Mouse (Mus musculus): ENCODE measurements at regions not wholly inside any gene's neighbourhood (a gene's known extent, or its start where the extent isn't known, plus 50 kb on each side); places are given as distances from the start of the nearest gene placed in this dataset.
A peak's percentile ranks its signal among the peaks of the same experiment; 100 is the strongest.

GRCm38 (mm10) chr2:57772315-57772714 lies 225.4 kb upstream of the Galnt5 start:
- DNase-seq (ENCODE audit: low spot score): peak; percentile 21

- no peak for DNase-seq (ENCODE audit: low spot score)
Measured at GRCm38 (mm10) chr2:57776154-57776553, 221.5 kb upstream of the Galnt5 start.

- no peak for DNase-seq (ENCODE audit: low spot score)
Measured at GRCm38 (mm10) chr2:57780836-57781235, 216.8 kb upstream of the Galnt5 start.

- DNase-seq (ENCODE audit: low spot score): no peak
Measured at GRCm38 (mm10) chr2:57793519-57794296, 204.0 kb upstream of the Galnt5 start.

GRCm38 (mm10) chr2:57799279-57799678 lies 198.4 kb upstream of the Galnt5 start:
- no peak for DNase-seq (ENCODE audit: low spot score)

GRCm38 (mm10) chr2:57807911-57808310 lies 189.8 kb upstream of the Galnt5 start:
- no peak for DNase-seq (ENCODE audit: low spot score)

GRCm38 (mm10) chr2:57812996-57813395 lies 184.7 kb upstream of the Galnt5 start:
- no peak for DNase-seq (ENCODE audit: low spot score)

- no peak for DNase-seq (ENCODE audit: low spot score)
Measured at GRCm38 (mm10) chr2:57820343-57820742, 177.3 kb upstream of the Galnt5 start.

- no peak for DNase-seq (ENCODE audit: low spot score)
Measured at GRCm38 (mm10) chr2:57820923-57821322, 176.8 kb upstream of the Galnt5 start.

GRCm38 (mm10) chr2:57828284-57828683 lies 169.4 kb upstream of the Galnt5 start:
- DNase-seq (ENCODE audit: low spot score): no peak

- DNase-seq (ENCODE audit: low spot score): peak; percentile 70
Measured at GRCm38 (mm10) chr2:57832565-57833355, 164.9 kb upstream of the Galnt5 start.

- no peak for DNase-seq (ENCODE audit: low spot score)
Measured at GRCm38 (mm10) chr2:57845135-57845534, 152.5 kb upstream of the Galnt5 start.

GRCm38 (mm10) chr2:57847707-57848106 lies 150.0 kb upstream of the Galnt5 start:
- DNase-seq (ENCODE audit: low spot score): no peak

GRCm38 (mm10) chr2:57849338-57850057 lies 148.2 kb upstream of the Galnt5 start:
- peak; percentile 36 for DNase-seq (ENCODE audit: low spot score)

GRCm38 (mm10) chr2:57850058-57850400 lies 147.7 kb upstream of the Galnt5 start:
- no peak for DNase-seq (ENCODE audit: low spot score)

- DNase-seq (ENCODE audit: low spot score): peak; percentile 16
Measured at GRCm38 (mm10) chr2:57856524-57857107, 141.1 kb upstream of the Galnt5 start.

GRCm38 (mm10) chr2:57865289-57865688 lies 132.4 kb upstream of the Galnt5 start:
- peak; percentile 13 for DNase-seq (ENCODE audit: low spot score)

- no peak for DNase-seq (ENCODE audit: low spot score)
Measured at GRCm38 (mm10) chr2:57868046-57868445, 129.6 kb upstream of the Galnt5 start.

GRCm38 (mm10) chr2:57900168-57900567 lies 97.5 kb upstream of the Galnt5 start:
- DNase-seq (ENCODE audit: low spot score): no peak

GRCm38 (mm10) chr2:57900580-57901247 lies 97.0 kb upstream of the Galnt5 start:
- no peak for DNase-seq (ENCODE audit: low spot score)

- DNase-seq (ENCODE audit: low spot score): no peak
Measured at GRCm38 (mm10) chr2:57905184-57905583, 92.5 kb upstream of the Galnt5 start.

GRCm38 (mm10) chr2:57906939-57907338 lies 90.7 kb upstream of the Galnt5 start:
- DNase-seq (ENCODE audit: low spot score): no peak

Data from embryo, embryonic 10 days (tissue).